ENCODE assay signal across 21 mouse cellular contexts in genomic region chr12:8897140-8897539, GRCm38 (mm10). TPM values are rescaled to one million over a fixed set of nuclear protein-coding genes. Genes with fewer than 3 reads are reported as not detected.
DNase-seq lines count a peak whose midpoint lies in the region; ATAC-seq and TF ChIP-seq lines count a peak whose summit lies in the region.
"Had no signal": no experiment of that assay in that cellular context is flagged by ENCODE, and none has a peak within 500 bp of the region (broad histone marks: within the 10 kb centered on the region; RNA-seq: fewer than 3 reads in every experiment).

No protein-coding gene starts in this region.

- TF ChIP-seq CTCF in ES-Bruce4 (IDR thresholded peaks at IDR 0.05; ENCODE audit: low read depth, low read length), result no peak
- TF ChIP-seq CTCF in kidney, adult 2 months (conservative IDR thresholded peaks at IDR 0.05; ENCODE audit: insufficient read depth, insufficient read length, low read depth, low read length), result no peak

- intact Hi-C loops in heart, postnatal 10 days (cut with DNase I), result no loop called here

- peak overlapping the region; percentile 75 for H3K27ac ChIP-seq in heart, embryonic 15.5 days
- no peak overlapping the region for H3K27ac ChIP-seq in ES-Bruce4 (ENCODE audit: insufficient read depth, low read length)
- H3K27ac ChIP-seq in kidney, adult 2 months (ENCODE audit: insufficient read depth, low read depth, low read length), result no peak overlapping the region
- H3K27ac ChIP-seq: intestine, embryonic 15.5 days; liver, embryonic 12.5 days; lung, embryonic 15.5 days had no signal

- DNase-seq in heart, postnatal 10 days, result no peak
- peak; percentile 53 for DNase-seq in NIH3T3 (ENCODE audit: low read depth)
- DNase-seq in forelimb bud, embryonic 11.5 days (ENCODE audit: low read depth, low spot score), result peak; percentile 65
- DNase-seq in ovary, postnatal 36 days (ENCODE audit: low spot score), result no peak
- no peak for DNase-seq in kidney, adult 2 months
- no peak for DNase-seq in testis, postnatal 10 days (ENCODE audit: low spot score)
- DNase-seq: cerebellum, adult 9-11 months; kidney, postnatal 25 days; layer of hippocampus, adult 9-11 months had no signal

- no peak overlapping the region for H3K9ac ChIP-seq in heart, embryonic 15.5 days
- H3K9ac ChIP-seq in ES-Bruce4 (ENCODE audit: low read depth, poor library complexity, severe bottlenecking), result no peak overlapping the region
- H3K9ac ChIP-seq: intestine, embryonic 15.5 days; liver, embryonic 12.5 days; lung, embryonic 15.5 days had no signal

- TF ChIP-seq POLR2A in ES-Bruce4 (IDR thresholded peaks at IDR 0.05; ENCODE audit: insufficient read depth, low read length), result no peak
- no peak for TF ChIP-seq POLR2A in kidney, adult 2 months (IDR thresholded peaks at IDR 0.05; ENCODE audit: low read depth, low read length)

- H3K4me1 ChIP-seq in heart, embryonic 15.5 days (replicated peaks), result peaks cover 30% of the 10 kb centered on the region
- H3K4me1 ChIP-seq in ES-Bruce4 (ENCODE audit: control insufficient read depth, insufficient read depth, low read length), result peaks cover 4% of the 10 kb centered on the region
- no peaks in the 10 kb centered on the region for H3K4me1 ChIP-seq in kidney, adult 2 months (ENCODE audit: control insufficient read depth, insufficient read depth, low read length)

- no peaks in the 10 kb centered on the region for H3K27me3 ChIP-seq in heart, embryonic 15.5 days
- no peaks in the 10 kb centered on the region for H3K27me3 ChIP-seq in ES-Bruce4 (ENCODE audit: control insufficient read depth, insufficient read depth, low read length, poor library complexity, severe bottlenecking)
- H3K27me3 ChIP-seq in kidney, adult 2 months (replicated peaks; ENCODE audit: control insufficient read depth, insufficient read depth, low read length), result no peaks in the 10 kb centered on the region
- H3K27me3 ChIP-seq: CH12.LX; intestine, embryonic 15.5 days; lung, embryonic 15.5 days; Patski had no signal

- H3K9me3 ChIP-seq in heart, embryonic 15.5 days (replicated peaks), result no peaks in the 10 kb centered on the region
- no peaks in the 10 kb centered on the region for H3K9me3 ChIP-seq in ES-Bruce4 (replicated peaks; ENCODE audit: control insufficient read depth, insufficient read depth, low read length, poor library complexity, severe bottlenecking)
- H3K9me3 ChIP-seq: intestine, embryonic 15.5 days; liver, embryonic 12.5 days; lung, embryonic 15.5 days had no signal

- WGBS in heart, embryonic 15.5 days, result 26% methylated on average over 7 of the region's 7 CpGs
- WGBS in kidney, adult 2 months, result 43% methylated on average over 7 of the region's 7 CpGs

- 0 out of 2 replicates have a peak, but pooled peaks have one; percentile 29 for TF ChIP-seq EP300 in ES-Bruce4 (IDR thresholded peaks at IDR 0.05; ENCODE audit: insufficient read depth, low read depth, low read length)

- H3K36me3 ChIP-seq in heart, embryonic 15.5 days, result no peaks in the 10 kb centered on the region
- no peaks in the 10 kb centered on the region for H3K36me3 ChIP-seq in ES-Bruce4 (ENCODE audit: control insufficient read depth, insufficient read depth, low read length, poor library complexity, severe bottlenecking)
- H3K36me3 ChIP-seq in kidney, adult 2 months (ENCODE audit: control insufficient read depth, insufficient read depth, low read length), result no peaks in the 10 kb centered on the region
- H3K36me3 ChIP-seq: intestine, embryonic 15.5 days; liver, embryonic 12.5 days; lung, embryonic 15.5 days had no signal

- H3K4me3 ChIP-seq in heart, embryonic 15.5 days, result no peak overlapping the region
- no peak overlapping the region for H3K4me3 ChIP-seq in ES-Bruce4 (ENCODE audit: low read depth, low read length)
- H3K4me3 ChIP-seq in kidney, adult 2 months (ENCODE audit: insufficient read depth, low read depth, low read length), result no peak overlapping the region
- H3K4me3 ChIP-seq: intestine, embryonic 15.5 days; liver, embryonic 12.5 days; lung, embryonic 15.5 days had no signal

- no peak overlapping the region for H3K4me2 ChIP-seq in heart, embryonic 15.5 days
- H3K4me2 ChIP-seq: intestine, embryonic 15.5 days; liver, embryonic 12.5 days; lung, embryonic 15.5 days had no signal

- ATAC-seq in heart, embryonic 15.5 days (replicated peaks; ENCODE audit: insufficient number of reproducible peaks, insufficient read depth, low FRiP score, low read depth), result peak; percentile 47
- ATAC-seq: forebrain, embryonic 14.5 days; intestine, embryonic 15.5 days; liver, embryonic 12.5 days; Patski had no signal

RNA-seq across cellular contexts. Expression of gene Laptm4a, which starts 24.3 kb away (rescaled TPM):
- polyA plus RNA-seq in heart, embryonic 15.5 days (2015; fragmentation: Nextera tagmentation; extraction: Ambion mirVana), result 287 and 312 TPM in 2 replicates
- total RNA-seq in heart, postnatal 10 days (2021), result 100 to 1,000 TPM; 387 to 411 TPM
- polyA plus RNA-seq in ES-Bruce4 (2011; ENCODE audit: insufficient read depth, insufficient read length, low read depth, missing spikeins), result 347 and 371 TPM in 2 replicates
- 256 and 291 TPM in 2 replicates for polyA plus RNA-seq in kidney, adult 2 months (2012; rRNA removed)

RNA-seq across cellular contexts. Expression of gene Matn3, which starts 50.6 kb away (rescaled TPM):
- 0.39 and 1.0 TPM in 2 replicates for polyA plus RNA-seq in heart, embryonic 15.5 days (2015; fragmentation: Nextera tagmentation; extraction: Ambion mirVana)
- total RNA-seq in heart, postnatal 10 days (2021), result under 1 TPM in 1 of 2 experiments, not detected in 1; 0.07 TPM
- 6.1 and 6.6 TPM in 2 replicates for polyA plus RNA-seq in ES-Bruce4 (2011; ENCODE audit: insufficient read depth, insufficient read length, low read depth, missing spikeins)
- polyA plus RNA-seq in kidney, adult 2 months (2012; rRNA removed), result not detected in 2 replicates
- total RNA-seq: CH12.LX; hematopoietic stem cell, adult 5-6 weeks; megakaryocyte-erythroid progenitor cell, adult 5-6 weeks; monocyte, adult 5-6 weeks had no signal
- polyA plus RNA-seq: small intestine, adult 2 months had no signal

Comparison
In these comparisons a context has a peak if more than half of its experiments do, and no peak if none do; other contexts are left out.
1. DNase-seq: peak in NIH3T3 (single experiment) and forelimb bud, embryonic 11.5 days (single experiment); none in heart, postnatal 10 days (0 of 2), ovary, postnatal 36 days (single experiment), kidney, adult 2 months (single experiment) and testis, postnatal 10 days (single experiment).